Mouse (Mus musculus) granulocyte monocyte progenitor cell, adult 5-6 weeks (primary cell): ENCODE results near the gene Ralgps1. TPM values are rescaled to one million over a fixed set of nuclear protein-coding genes. Genes with fewer than 3 reads are reported as not detected.
"Not testable (repeated sequence)": the region's sequence is repeated elsewhere in the genome, so short reads cannot be mapped to it uniquely, and the experiment has no call there.

Experiments used
- ATAC-seq: replicated peaks from 2 replicates; pipeline ENCODE4 v1.8.0; 2016; ENCODE audit warnings: mild to moderate bottlenecking, moderate TSS enrichment, inconsistent platforms; ENCODE audit not compliant: poor library complexity, severe bottlenecking
- total RNA-seq, 2 experiments: library from RNA; stranded (forward) in 1 of 2; stranded (reverse) in 1 of 2; fragments of 200-712, 200-1000 nt in 1 of 2; fragments of >200 nt in 1 of 2; fragmentation: Nextera tagmentation in 1 of 2; gene quantifications; 2 replicates each; pipeline ENCODE4 v1.2.3; 2014 to 2017

Ralgps1 gene
- total RNA-seq, 2 experiments from 2014 or later = 0.15 to 3.5 TPM

DNA sequence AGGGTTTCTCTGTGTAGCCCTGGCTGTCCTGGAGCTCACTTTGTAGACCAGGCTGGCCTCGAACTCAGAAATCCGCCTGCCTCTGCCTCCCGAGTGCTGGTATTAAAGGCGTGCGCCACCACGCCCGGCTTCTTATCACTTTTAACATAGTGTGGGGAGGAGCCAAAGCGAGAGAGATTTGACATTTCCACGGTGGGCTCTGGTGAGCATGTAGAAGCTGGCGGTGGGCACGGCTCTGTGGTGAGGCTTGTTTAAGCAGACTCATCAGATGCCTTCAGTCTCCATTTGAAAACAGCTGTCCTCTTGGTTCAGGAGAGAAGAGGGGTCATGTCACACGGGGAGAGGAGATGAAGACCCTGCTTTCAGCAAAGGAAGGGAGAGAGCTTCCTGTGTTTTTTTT is 274.0 kb downstream of the Ralgps1 start:
- ATAC-seq = not testable (repeated sequence)

DNA sequence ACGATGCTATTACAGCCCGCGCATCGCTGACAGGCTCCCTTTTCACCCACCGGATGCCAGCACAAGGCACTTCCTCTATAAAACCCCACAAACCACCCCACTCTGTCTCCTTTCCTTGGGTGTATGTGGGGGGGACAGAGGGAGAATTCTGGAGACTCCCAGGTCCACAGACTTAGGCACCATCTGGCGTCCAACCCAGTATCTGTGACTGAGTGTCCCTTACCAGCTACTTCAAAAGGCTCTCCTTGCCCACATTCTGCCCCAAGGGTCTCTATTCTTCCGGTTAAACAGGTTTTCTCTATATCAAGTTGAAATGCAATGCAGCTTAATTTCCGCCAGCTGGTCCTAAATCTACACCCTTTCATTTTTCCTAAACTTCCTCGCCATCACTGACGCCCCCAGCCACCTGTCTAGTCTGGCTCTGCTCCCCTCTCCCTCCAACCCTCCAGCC is 276.0 kb downstream of the Ralgps1 start:
- no peak for ATAC-seq

DNA sequence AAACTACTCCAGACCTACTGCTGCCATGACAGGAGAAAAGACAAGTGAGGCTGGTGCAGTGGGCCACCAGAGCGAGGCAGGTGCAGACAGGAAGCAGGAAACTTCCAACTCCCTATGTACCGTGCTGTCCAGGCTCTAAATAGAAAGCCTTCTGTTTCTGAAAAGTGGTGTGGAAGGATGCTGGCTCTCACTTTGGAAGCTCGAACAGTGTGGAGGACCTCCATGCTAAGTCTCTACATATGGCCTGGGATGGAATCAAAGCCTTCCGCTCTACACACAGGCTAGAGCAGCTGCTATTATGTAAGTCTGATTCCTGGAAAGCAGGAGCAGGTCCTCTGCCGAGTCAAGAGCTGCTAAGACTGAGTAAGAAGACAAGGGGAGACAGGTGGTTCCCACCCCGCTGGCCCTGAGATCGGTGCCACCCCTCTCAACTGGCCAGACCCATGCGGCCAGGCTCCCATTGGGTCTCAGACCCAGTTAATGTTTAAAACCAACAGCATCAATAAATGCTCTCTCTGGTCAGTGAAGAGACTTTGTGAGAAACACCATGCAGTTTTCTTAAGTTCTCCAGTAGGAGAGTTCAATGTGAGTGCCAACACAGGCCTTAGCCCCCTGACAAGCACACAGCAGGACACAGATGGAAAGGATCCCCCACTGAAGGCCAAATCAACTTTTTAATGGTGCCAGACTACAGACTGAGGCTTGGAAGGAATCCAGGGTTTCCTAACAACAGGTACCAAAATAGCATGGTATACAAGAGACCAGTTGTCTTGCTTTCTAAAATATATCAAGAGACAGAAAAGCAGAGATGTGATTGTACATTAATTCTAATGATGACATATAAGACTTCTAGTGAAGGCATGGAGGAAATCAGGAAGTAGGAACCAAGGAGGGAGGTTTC is 280.4 kb downstream of the Ralgps1 start:
- ATAC-seq = no peak

- not testable (repeated sequence) for ATAC-seq
These were observed 281.3 kb downstream of the Ralgps1 start for GRCm38 (mm10) chr2:33090033-33090400.

DNA sequence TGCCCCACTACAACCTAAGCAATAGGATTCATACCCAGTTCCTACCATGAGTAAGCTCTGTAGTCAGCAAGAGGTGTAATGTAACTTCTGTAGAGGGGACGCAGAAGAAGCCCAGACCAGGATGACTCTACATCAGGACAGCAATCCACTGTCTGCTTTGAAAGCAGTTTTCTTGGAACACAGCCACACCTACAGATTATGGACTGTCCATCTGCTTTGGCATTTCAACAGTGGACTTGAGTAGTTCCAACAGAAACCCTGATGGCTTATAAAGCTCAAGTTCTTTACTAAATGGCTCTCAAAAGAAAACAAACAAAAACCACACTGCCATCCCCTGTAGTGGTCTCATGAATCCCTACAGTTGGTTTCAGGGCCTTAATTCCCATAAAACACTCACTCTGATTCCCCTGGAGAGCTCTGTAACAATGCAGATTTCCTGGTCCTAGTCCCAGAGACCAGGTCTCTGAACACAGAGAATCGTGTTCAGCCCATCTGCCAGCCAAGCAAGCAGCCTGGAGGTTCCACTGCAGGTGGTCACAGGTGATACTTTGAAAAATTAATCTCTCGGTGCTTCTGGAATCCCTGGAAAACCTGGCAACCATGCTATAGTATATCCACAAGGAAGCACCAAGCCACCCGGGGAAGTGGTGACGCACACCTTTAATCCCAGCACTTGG is 281.8 kb downstream of the Ralgps1 start:
- no peak for ATAC-seq

DNA sequence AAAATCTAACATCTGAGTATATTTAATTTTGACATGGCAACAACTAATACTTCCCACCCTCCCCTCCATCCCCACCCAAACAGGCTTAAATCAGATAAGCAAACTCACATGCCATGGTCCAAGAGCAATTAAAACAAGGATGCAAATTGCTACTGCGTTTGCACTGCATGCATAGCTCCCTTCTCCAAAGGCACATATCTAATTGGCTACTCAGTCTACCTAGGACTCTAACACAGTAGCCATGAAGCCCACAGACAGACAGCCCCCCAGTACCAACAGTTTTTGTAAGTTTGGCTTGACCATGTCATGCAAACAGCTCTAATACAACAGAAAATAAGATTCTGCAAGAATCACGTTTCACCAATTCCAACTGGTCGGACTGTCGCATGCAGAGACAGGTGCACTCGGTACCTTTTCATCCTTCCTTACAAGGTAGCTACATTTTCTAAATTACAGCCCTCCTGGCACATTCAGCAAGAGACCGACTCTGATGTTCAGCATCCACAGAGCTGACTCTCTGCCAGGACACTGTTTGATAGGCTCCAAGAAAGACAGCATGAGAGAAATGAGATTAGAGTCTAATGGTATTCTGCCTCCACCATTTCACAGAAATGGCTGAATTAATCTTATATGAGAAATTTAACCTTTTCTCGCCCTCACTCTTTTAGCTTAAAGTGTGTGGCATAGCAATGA is 284.5 kb downstream of the Ralgps1 start:
- no peak for ATAC-seq

- ATAC-seq = no peak
These were observed 285.2 kb downstream of the Ralgps1 start for GRCm38 (mm10) chr2:33086016-33086596.

GRCm38 (mm10) chr2:33084221-33084620 is 287.1 kb downstream of the Ralgps1 start:
- ATAC-seq = no peak

Other genes starting within 250 kb of the Ralgps1 start
- not detected in 2 replicates for gene Garnl3, start 239.8 kb downstream of the Ralgps1 start, total RNA-seq (2014; fragmentation: Nextera tagmentation)
- 0.13 TPM in 1 of 2 replicates, not detected in the other for gene Garnl3, start 239.8 kb downstream of the Ralgps1 start, total RNA-seq (2017)
- 0.92 and 1.6 TPM in 2 replicates for gene Angptl2, start 155.4 kb downstream of the Ralgps1 start, total RNA-seq (2014; fragmentation: Nextera tagmentation)
- gene Angptl2, start 155.4 kb downstream of the Ralgps1 start, total RNA-seq (2017) = 1.3 TPM in 2 replicates
- gene Zbtb34, start 59.8 kb upstream of the Ralgps1 start, total RNA-seq (2014; fragmentation: Nextera tagmentation) = 23.7 and 32.0 TPM in 2 replicates
- gene Zbtb34, start 59.8 kb upstream of the Ralgps1 start, total RNA-seq (2017) = 8.6 and 20.6 TPM in 2 replicates
- 8.5 and 9.9 TPM in 2 replicates for gene Zbtb43, start 97.1 kb upstream of the Ralgps1 start, total RNA-seq (2014; fragmentation: Nextera tagmentation)
- 10.4 and 10.7 TPM in 2 replicates for gene Zbtb43, start 97.1 kb upstream of the Ralgps1 start, total RNA-seq (2017)